Mouse (Mus musculus) forebrain, embryonic 14.5 days (tissue): Measurements from ENCODE around the gene Slamf9. TPM values are rescaled to one million over a fixed set of nuclear protein-coding genes. Genes with fewer than 3 reads are reported as not detected.

Source experiments
- ATAC-seq: fragments of 200-750 bp; cut with Nextera tagmentation; 2 replicates; pipeline ENCODE4 v1.8.0; 2017; ENCODE audit warnings: mild to moderate bottlenecking, moderate library complexity
- DNase-seq: peaks from one replicate; pipeline ENCODE4 v3.0.0-alpha.2; 2015; ENCODE audit warnings: low spot score
- H3K27ac ChIP-seq: fragments of 300-500 bp; sonication (generic); 2 replicates; pipeline ENCODE4 v1.5.1; 2014; ENCODE audit warnings: low read depth, mild to moderate bottlenecking, control low read depth, low read length, moderate library complexity
- H3K27me3 ChIP-seq: fragments of 300-500 bp; sonication (generic); replicated peaks from 2 replicates; pipeline ENCODE4 v1.6.1; 2014; ENCODE audit warnings: low read length, control low read depth, mixed read lengths; ENCODE audit not compliant: control insufficient read depth, insufficient read depth
- H3K36me3 ChIP-seq: fragments of 300-500 bp; sonication (generic); 2 replicates; pipeline ENCODE4 v1.6.1; 2014; ENCODE audit warnings: low read length, control low read depth; ENCODE audit not compliant: control insufficient read depth, insufficient read depth
- H3K4me1 ChIP-seq: fragments of 300-500 bp; sonication (generic); 2 replicates; pipeline ENCODE4 v1.6.1; 2014; ENCODE audit warnings: antibody characterized with exemption, low read length, control low read depth; ENCODE audit not compliant: control insufficient read depth, insufficient read depth
- H3K4me2 ChIP-seq: fragments of 300-500 bp; sonication (generic); 2 replicates; pipeline ENCODE4 v1.6.1; 2014; ENCODE audit warnings: mild to moderate bottlenecking, control low read depth, low read length
- H3K4me3 ChIP-seq: fragments of 300-500 bp; sonication (generic); 2 replicates; pipeline ENCODE4 v1.5.1; 2014; ENCODE audit warnings: low read depth, low read length, control low read depth
- H3K9ac ChIP-seq: fragments of 300-500 bp; sonication (generic); 2 replicates; pipeline ENCODE4 v1.6.1; 2014; ENCODE audit warnings: mild to moderate bottlenecking, low read length, control low read depth, moderate library complexity
- H3K9me3 ChIP-seq: fragments of 300-500 bp; sonication (generic); replicated peaks from 2 replicates; pipeline ENCODE4 v1.6.1; 2016; ENCODE audit warnings: low read length, control low read depth, mixed read lengths; ENCODE audit not compliant: control insufficient read depth
- WGBS: fragments of 180-500 bp; shearing (Covaris S2); extraction: QIAGEN DNeasy Blood & Tissue Kit; methylation state at CpG from one replicate; pipeline ENCODE4 v1.1.7; 2014; 5-methylcytosine and 5-hydroxymethylcytosine counted together
- polyA plus RNA-seq: library from polyadenylated mRNA; unstranded; fragments of >200 nt; fragmentation: Nextera tagmentation; extraction: Ambion mirVana; gene quantifications from 2 replicates; pipeline ENCODE4 v1.2.1, GENCODE M21; 2014

Gene Slamf9
- polyA plus RNA-seq, 1 experiment from 2014 or later: 0.34 TPM

DNA sequence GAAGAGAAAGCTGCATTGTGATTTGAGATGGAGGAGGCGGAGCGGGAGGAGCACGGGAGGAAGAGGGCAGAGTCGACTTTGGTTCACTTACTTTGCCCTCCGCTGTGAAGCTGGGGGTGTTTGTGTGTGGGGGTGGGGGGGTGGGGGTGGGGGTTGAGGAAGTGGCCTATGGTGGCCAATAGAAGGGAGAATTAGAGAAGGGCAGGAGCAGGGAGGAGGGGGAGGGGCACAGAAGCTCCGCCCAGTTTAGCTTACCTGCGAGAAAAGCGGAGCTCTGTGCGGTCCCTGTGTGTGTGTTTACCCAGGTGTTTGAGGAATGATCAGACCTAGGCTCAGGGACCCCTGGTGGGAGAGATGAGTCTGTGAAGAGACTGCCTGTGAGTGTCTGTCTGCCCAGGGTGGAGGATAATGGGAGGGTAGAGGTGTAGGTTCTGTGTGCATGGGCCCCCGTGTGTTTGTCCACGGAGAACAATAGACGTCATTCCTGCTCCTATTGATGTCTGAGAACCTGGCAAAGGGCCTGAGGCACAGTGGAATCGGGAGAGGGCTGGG lies 35.3 kb downstream of the Slamf9 start:
- Histone ChIP-seq H3K9ac (no peak overlapping the region), H3K9me3 (no peaks in the 10 kb centered on the region), H3K27ac (no peak overlapping the region), H3K4me2 (no peak overlapping the region), H3K4me1 (no peaks in the 10 kb centered on the region), H3K27me3 (no peaks in the 10 kb centered on the region), H3K36me3 (no peaks in the 10 kb centered on the region), H3K4me3 (no peak overlapping the region)
- ATAC-seq: peak; percentile 16; the same call in 1 of the 2 replicates
- DNase-seq: no peak
- WGBS: 18% methylated on average over 13 of the region's 13 CpGs

DNA sequence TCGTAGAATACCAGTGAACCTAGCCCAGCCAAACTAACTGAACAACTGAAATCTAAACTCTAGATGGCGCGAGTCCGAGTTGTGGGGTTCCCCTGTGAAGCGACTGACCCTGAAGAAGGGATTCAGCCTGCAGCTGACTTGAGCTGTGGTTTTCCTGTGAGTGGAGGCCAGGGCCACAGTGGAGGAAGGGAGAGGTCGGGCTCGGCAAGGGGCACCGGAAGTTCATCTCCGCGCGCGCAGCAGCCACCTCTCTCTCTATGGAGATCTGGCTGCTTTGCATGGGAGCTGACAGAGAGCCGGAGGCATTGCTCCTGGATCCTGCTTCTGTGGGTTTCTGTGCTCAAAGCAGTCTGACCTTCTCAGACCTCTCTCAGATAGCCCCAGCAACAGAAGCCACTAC lies 37.8 kb downstream of the Slamf9 start:
- Histone ChIP-seq H3K36me3 (no peaks in the 10 kb centered on the region), H3K4me1 (no peaks in the 10 kb centered on the region), H3K27me3 (no peaks in the 10 kb centered on the region), H3K4me2 (no peak overlapping the region), H3K27ac (no peak overlapping the region), H3K4me3 (no peak overlapping the region), H3K9me3 (no peaks in the 10 kb centered on the region), H3K9ac (no peak overlapping the region)
- 42% methylated on average over 13 of the region's 13 CpGs for WGBS
- DNase-seq (no peak), ATAC-seq (no peak)

DNA sequence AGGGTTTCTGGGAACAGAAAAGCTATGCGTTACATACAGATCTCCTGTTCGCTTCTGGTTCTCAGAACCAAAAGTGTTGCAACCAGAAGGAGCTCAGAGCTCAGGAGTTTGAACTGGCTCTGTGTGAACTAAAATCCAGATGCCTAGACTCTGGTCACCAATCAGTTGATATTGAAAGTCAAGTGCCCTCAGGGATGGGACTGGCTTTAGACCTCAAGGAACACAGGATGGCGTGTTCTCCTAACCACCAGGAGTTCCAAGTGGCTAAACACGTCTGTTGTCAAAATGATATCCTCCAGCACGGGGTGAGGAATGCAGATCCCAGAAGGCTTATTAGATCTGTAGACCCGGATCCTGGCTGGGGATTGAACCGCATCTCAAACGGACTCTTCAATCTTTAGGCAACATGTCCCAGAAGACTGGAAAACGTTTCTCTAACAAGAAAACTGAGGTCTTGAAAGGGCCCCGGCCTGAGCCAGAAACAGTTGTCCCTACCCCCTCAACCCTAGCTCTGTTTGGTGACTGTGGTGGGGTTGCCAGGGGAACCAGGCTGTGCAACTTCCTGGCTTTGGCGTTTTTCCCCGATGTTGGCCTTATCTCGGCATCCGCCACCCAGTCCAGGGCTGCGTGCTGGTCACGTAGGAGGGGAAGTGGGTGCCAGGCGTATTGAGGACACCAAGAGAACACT lies 38.5 kb downstream of the Slamf9 start:
- DNase-seq (no peak), ATAC-seq (no peak)
- Histone ChIP-seq H3K36me3 (no peaks in the 10 kb centered on the region), H3K9ac (no peak overlapping the region), H3K27me3 (no peaks in the 10 kb centered on the region), H3K4me2 (no peak overlapping the region), H3K4me3 (no peak overlapping the region), H3K4me1 (no peaks in the 10 kb centered on the region), H3K27ac (no peak overlapping the region), H3K9me3 (no peaks in the 10 kb centered on the region)
- WGBS: 88% methylated on average over 17 of the region's 17 CpGs

DNA sequence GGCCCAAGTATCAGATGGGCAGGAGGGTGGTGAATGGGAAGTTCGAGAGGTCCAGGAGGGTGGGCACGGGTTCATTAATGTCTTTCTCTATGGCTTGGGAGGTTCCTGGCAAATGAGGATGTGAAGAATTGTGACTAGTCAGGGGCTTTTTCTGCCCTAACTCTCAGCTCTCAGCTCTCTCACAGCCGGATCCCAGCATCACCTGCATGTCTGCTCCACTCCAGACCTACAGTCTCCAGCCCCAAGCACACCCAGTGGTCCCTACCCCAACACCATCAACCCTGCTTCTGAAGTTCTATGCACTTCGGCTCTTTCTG lies 39.0 kb downstream of the Slamf9 start:
- Histone ChIP-seq H3K9ac (no peak overlapping the region), H3K27ac (no peak overlapping the region), H3K9me3 (no peaks in the 10 kb centered on the region), H3K4me2 (no peak overlapping the region), H3K4me1 (no peaks in the 10 kb centered on the region), H3K36me3 (no peaks in the 10 kb centered on the region), H3K27me3 (no peaks in the 10 kb centered on the region), H3K4me3 (no peak overlapping the region)
- whole genome bisulfite sequencing: 68% methylated on average over 4 of the region's 4 CpGs
- DNase-seq (no peak), ATAC-seq (no peak)

DNA sequence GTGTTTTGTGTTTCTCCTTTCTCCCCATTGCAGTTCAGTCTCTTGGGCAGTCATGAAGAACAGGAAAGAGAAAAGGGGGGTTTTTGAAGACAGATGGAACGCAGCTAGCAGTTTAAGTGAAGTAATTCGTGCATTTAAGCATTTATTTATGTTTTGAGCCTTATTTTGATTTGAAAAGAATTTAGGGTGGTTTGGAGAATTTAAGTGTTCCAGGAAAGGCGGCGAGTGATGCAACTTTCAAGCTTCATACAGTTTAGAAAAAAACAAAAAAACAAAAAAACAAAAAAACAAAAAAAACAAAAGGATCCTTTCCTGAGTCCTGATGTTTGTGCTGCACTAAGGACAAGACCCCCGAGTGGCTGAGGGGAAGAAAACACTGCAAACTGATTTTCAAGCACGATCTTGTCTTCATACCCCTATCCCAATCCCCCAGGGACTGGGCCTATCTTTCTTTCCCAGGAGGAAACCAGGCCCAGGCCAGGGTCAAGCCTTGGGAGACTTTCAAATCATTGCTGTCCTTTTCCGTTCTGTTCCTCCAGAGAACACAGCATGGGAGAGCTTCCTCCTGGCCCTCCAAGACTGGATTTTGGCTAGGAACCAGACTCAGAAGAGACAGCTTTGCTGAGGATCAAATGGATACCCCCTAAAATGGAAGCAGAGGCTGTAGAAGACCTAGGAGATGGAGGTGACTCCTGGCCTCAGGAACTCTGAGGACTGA lies 39.6 kb downstream of the Slamf9 start:
- no peak overlapping the region for H3K27ac ChIP-seq
- ATAC-seq (no peak), DNase-seq (no peak)
- no peak overlapping the region for H3K4me3 ChIP-seq
- no peak overlapping the region for H3K4me2 ChIP-seq
- no peaks in the 10 kb centered on the region for H3K27me3 ChIP-seq
- H3K9me3 ChIP-seq: no peaks in the 10 kb centered on the region
- H3K4me1 ChIP-seq: no peaks in the 10 kb centered on the region
- WGBS: 81% methylated on average over 7 of the region's 7 CpGs
- no peaks in the 10 kb centered on the region for H3K36me3 ChIP-seq
- H3K9ac ChIP-seq: no peak overlapping the region

DNA sequence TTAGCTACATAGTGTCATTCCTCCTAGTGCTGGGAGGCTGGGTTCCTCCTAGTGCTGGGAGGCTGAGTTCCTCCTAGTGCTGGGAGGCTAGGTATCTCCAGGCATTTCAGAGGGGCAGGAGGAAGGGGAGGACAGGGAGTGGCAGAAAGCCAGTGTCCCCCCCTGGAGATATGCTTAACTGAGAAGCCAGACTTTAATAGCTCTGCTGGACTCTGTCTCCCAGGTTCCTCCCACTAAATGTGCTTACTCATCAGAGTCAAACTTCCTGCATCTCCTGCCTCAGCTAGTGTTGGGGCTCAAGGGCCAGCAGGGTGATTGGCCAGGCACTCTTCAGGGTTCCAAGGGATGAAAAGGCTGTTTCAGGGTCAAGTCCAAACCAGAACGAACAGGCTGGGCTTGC lies 40.2 kb downstream of the Slamf9 start:
- Histone ChIP-seq H3K9me3 (no peaks in the 10 kb centered on the region), H3K9ac (no peak overlapping the region), H3K36me3 (no peaks in the 10 kb centered on the region), H3K4me3 (no peak overlapping the region), H3K27ac (no peak overlapping the region), H3K4me1 (no peaks in the 10 kb centered on the region), H3K4me2 (no peak overlapping the region), H3K27me3 (no peaks in the 10 kb centered on the region)
- DNase-seq: no peak
- no peak for ATAC-seq
- 78% methylated on average over 1 of the region's 1 CpGs for WGBS

DNA sequence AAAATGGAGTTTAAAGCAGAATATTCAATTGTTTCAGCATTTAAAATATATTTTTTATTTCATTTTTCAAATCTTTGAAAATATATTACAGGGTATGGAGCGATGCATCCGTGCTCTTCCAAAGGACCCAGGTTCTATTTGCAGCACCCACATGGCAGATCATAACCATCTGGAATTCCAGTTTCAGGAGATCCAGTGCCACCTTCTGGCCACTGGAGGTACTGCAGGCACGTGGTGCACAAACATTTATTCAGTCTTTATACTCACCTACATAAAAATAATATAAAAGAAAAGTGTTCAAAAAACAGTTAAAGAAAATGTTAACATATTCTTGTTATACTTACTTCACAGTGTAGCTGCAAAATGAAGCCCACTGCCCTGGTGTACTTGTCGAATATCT lies 42.9 kb downstream of the Slamf9 start:
- 77% methylated on average over 4 of the region's 4 CpGs for WGBS
- Histone ChIP-seq H3K4me2 (no peak overlapping the region), H3K9me3 (no peaks in the 10 kb centered on the region), H3K4me3 (no peak overlapping the region), H3K27me3 (no peaks in the 10 kb centered on the region), H3K9ac (no peak overlapping the region), H3K36me3 (no peaks in the 10 kb centered on the region), H3K4me1 (peaks cover 7% of the 10 kb centered on the region; the same call in 1 of the 2 replicates), H3K27ac (no peak overlapping the region)
- ATAC-seq: no peak
- DNase-seq: no peak

DNA sequence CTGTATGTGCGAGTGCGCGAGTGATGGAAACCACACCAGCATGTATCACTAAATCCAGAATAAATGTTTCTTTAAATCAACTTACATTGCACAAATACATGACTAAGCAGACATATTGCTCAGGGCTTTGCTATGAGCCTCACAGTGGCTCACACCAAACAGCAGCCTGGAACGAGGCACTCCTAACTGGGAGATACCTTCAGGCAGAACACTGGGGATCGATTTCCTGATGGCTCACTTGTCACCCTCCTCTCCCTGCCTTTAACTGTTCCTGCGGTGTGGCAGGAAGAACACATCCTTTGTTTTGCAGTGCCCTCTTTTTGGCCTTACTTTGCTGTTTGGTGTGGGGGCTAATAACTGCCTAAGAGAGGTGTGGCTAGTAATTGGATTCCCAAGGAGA lies 44.5 kb downstream of the Slamf9 start:
- WGBS: 70% methylated on average over 6 of the region's 6 CpGs
- DNase-seq: no peak

More for the DNA sequence above, 44.5 kb downstream of the Slamf9 start:
- Histone ChIP-seq H3K27ac (no peak overlapping the region), H3K4me2 (no peak overlapping the region), H3K9me3 (no peaks in the 10 kb centered on the region), H3K36me3 (no peaks in the 10 kb centered on the region), H3K9ac (no peak overlapping the region), H3K4me3 (no peak overlapping the region), H3K27me3 (no peaks in the 10 kb centered on the region), H3K4me1 (peaks cover 7% of the 10 kb centered on the region; the same call in 1 of the 2 replicates)
- ATAC-seq: no peak
